Mouse (Mus musculus) liver, adult 2 months (tissue): Measurements from ENCODE around the gene Fgfr2.

Experiments
- CTCF ChIP-seq: fragments of 200-500 bp; IDR thresholded peaks from 2 replicates; pipeline ENCODE4 v1.5.1; 2011; ENCODE audit warnings: low read depth, low read length, control low read depth
- POLR2A ChIP-seq: fragments of 200-500 bp; IDR thresholded peaks from 2 replicates; pipeline ENCODE4 v1.6.1; 2011; ENCODE audit warnings: low read length, control low read depth; ENCODE audit not compliant: insufficient read depth; ENCODE audit errors: extremely low read depth

DNA sequence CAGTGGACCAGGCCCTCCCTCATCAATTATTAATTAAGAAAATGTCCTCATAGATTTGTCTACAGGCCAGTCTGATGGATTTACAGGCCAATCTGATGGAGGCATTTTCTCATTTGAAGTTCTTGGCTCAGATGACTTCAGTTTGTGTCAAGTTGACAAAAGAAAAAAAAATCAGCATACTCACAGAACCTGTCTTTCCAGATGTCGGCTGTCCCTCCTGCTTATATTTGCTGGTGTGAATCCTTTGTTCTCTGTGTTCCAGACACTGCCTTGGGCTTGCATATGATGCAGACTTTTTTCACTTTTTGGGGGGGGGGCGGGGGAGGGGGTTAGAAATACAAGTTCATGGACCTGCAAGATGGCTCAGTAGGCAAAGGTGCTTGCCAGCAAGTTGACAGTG, 1472.9 kb downstream of the Fgfr2 start:
- TF ChIP-seq POLR2A (no peak), CTCF (no peak)
